Mouse (Mus musculus) spleen, postnatal 10 days (tissue): Measurements from ENCODE around the gene Scg3.
"Not testable (repeated sequence)": the region's sequence is repeated elsewhere in the genome, so short reads cannot be mapped to it uniquely, and the experiment has no call there.

Source experiments
- DNase-seq, 2 experiments: peaks; one replicate each; pipeline ENCODE4 v3.0.0; 2021 to 2022; ENCODE audit warnings: low spot score in 2 of 2

Gene Scg3

DNA sequence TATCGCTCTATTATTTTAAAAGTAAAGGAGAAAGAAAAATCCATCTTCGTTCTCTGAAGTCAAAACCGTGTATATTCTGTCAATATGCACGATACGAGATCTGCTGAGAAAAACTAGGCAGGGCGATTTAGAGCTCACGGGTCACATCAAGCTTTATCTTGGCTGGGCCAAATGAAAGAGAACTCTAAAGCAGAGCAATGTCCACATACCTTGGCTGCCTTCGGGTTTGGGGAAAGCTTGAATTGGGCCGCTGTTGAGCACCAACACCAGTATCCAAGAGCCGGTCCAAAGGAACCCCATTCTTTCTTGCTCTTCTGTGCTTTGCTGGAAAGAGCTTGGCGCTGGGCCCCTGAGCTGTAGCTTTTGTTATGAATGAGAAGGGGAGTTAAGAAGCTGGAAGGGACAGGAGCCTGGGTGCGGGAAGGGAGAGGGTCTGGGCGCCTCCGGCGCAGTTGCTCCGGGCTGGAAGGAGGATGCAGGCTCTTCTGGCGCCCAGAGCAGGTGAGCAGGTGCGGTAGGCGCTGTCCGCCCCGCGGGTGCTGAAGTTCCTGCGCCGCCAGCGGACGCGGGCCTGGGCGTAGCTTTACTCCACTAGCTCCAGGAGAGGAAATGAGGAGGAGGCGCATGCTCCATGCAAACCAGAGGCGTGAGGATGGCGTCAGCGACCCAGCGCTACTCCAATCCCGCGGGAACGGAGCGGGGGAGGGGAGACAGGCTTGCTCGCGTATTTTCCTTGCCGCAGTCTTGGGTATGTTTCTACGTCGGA is at the start of gene Scg3:
Gene Scg3, minus strand, starts transcription at position 631 of the 766 bp plus-strand sequence.
- peak; percentile 3 to 39 for DNase-seq

DNA sequence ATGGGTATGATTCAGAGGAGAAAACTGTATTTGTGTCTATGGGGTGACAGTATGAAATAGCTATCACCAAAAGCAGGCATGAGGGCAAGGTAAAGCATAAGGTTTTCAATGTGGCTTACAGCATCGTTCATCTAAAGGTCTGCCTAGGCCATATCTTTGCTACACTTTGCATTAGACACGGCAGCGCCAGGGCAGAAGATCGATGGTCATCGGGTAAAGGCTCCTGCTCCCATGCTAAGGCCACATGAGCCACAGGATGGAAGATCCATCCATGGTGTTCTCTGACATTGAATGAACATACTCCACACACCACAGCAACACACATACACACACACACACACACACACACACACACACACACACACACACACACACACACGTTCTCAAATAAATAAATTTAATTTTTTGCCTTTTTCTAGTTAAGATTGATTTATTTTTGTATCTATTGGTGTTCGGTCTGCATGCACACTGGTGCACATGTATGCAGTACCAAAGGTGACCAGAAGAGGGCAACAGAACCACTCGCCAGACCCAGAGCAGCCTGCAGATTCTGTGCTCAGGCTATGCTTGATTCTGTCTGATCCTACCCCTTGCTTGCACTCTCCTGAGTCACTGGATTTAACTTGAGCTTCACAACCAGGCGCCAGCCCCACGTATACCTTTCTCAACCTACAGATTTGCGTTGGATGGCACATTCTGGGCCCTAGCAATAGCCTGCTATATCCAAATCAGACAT is 36.3 kb upstream of the Scg3 start:
- DNase-seq: peak; percentile 28 to 58

DNA sequence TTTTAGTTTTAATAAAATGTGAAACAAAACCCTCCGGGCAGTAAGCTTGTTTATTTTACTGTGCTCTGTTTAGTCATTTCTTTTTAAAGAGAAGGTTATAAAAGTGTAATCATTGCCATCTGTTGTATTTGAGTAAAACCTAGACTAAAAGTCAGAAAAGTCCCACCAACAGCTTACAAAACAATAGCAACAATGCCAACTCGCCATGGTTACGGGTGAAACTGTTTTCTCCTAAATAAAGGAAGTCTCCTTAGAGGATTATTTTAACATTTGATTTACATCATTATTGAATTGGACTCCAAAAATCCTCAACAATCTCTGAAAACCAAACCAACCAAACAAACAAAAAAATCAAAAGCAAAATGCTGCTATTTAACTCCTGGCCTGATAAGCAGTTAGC is 35.6 kb upstream of the Scg3 start:
- no peak for DNase-seq

DNA sequence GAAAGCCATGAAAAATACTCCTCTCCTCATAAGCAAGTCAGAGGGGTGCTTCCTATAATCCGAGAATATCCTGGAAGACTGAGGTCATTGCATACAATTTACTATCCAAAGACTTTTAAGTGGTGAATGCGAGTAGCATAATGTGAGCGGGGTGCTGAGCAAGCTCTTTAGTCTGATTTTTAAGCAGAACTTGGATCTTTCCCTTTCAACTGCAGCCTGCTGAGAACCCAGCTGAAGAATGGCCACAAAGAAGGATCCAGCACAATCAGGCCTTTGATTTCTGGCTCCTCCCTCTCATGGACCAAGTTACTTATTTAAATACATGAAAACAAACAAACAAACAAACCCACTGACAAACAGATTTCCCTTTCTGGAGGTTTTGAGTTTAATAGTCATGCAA is 916 bp upstream of the Scg3 start:
- DNase-seq: no peak

DNA sequence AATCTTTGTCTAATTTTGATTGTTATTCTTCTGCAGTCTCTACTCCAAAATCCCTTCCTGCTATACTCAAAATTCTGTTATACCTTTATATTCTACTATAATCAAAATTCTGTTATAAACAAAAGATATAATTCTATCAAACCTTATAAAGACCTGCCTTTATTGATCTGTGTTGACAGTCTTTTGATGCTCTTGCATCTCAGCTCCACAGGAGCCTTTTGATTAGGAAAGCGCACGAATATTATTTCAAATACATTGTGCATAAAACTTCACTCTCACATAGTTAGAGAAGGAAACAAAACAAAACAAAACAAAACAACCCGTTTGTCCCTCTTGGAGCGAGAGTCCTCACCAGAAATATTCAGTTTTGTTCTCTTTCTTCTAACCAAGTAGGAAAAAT is 436 bp upstream of the Scg3 start:
- no peak for DNase-seq

DNA sequence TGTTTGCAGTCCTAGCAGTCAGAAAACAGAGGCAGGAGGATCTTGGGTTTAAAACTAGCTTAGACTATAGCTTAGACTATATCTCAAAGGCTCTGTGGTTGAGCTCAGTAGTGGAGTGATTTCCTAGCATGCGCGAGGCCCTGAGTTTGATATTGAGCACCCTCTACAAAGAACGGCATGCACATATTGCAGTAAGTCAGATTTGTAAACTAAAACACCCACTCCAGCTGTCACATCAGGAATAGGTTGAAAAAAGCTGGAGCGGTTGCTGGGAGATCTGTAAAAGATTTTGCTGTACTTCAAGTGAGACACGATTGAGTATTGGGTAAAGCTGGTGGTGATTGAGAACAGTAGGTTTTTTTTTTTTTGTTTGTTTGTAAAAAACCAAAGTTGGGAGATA is 3.2 kb downstream of the Scg3 start:
- DNase-seq: no peak

DNA sequence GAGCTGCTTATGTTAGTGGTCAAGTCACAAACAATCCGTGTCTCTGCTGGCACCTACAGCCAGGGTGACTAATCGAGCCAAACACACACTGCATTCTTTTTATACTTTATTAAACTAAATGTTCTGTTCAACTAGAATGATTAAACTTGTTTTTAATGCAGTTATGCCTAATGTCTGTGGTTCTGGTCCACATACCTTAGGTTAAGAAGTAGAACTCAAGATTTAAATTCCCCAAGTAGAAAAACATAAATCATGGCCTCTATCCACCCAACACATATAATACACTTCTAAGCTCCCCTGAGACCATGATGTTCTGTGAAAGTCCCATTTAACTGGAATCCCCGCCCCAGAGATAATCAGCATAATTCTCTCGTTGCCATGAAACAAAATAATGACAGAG is 4.2 kb downstream of the Scg3 start:
- DNase-seq: no peak

DNA sequence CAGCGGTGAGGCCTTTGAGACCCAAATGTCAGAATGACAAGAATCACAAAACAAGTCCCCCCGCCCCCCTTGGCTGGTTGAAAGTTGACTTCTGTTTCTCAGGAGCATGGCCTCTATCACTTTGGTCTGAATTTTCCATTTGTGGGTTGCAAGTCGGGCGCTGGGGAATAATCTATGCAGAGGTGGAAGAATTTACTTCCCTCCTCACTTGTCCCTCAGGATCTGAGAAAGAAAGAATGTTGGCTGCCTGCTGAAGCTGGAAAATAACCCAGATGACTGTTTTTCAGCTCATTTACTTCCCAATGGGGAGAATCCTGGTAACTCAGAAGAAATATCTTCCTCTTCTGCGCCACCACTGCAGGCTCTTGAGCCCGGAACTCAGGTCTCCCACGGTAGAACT is 5.5 kb downstream of the Scg3 start:
- DNase-seq: no peak

DNA sequence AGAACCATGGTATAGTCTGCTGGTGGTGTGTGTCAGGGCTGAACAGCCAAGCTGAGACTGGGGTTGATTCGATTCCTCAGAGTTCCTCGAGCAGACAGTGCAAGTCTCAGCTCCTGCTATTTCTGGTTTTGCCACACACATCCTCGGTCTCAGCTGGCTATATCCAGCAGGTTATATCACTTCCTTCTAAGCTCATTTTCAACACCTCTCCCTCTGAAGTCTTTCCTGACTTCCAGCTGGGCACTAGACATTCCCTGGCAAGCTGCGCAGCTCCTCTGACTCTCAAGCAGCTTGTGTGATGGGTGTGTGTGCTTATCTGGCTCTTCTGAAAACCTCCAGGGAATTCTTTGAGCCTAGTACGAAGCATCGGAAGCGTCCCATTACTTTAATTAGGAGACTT is 7.6 kb downstream of the Scg3 start:
- DNase-seq: no peak

DNA sequence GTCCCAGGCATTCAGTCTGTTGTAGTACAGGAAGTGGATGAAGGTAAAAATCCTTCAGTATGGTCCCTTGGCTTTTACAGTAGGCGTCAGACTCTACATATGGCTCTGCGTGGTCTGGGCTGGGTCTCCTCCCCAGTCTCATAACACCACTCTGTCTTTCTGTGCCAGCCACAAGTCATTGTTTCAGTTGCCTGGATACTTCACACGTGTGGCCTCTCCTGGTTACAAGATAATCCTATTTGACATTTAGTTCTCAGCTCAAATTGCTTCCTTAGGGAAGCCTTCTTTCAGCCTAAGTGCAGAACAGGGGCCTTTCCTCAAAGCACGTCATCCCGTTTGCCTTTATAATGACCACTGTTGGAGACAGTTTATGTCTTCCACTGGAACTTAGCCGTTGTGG is 11.1 kb downstream of the Scg3 start:
- DNase-seq: no peak

DNA sequence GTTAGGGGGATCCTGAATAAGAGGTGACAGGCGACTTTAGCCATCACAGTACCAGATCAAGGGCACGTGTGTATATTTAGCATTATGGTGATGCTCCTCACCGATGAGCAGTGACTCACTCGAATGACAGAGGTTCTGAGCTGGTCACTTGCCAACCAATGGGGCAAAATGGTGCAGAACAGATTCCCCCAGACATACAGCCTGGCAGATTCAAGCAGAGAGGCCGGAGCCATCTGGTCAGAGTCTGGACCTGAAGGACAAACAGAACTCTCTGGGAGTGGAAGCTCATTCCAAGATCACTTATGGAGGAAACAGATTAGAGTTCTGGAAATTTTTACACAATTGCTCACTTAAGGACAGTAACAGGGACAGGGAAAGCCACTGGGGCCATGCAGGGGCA is 17.2 kb downstream of the Scg3 start:
- DNase-seq: no peak

DNA sequence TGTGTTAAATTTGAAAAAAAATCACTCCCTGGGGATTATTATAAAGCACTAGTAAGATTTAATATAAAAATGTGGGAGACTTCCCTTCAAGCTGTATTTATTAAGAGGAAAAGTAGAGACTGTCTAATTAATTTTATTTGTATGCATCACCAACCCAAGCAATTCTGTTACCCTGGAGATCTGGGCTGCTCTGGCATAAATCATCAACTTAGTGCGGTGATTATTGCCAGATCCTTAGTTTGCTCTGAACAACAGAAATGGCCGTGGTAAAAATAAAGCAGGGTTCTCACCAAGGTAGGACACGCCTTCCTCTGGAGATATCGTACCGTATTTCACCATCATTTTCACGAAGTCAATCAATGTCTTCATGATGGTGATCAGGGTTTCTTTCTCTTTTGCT is 18.5 kb downstream of the Scg3 start:
- no peak for DNase-seq

DNA sequence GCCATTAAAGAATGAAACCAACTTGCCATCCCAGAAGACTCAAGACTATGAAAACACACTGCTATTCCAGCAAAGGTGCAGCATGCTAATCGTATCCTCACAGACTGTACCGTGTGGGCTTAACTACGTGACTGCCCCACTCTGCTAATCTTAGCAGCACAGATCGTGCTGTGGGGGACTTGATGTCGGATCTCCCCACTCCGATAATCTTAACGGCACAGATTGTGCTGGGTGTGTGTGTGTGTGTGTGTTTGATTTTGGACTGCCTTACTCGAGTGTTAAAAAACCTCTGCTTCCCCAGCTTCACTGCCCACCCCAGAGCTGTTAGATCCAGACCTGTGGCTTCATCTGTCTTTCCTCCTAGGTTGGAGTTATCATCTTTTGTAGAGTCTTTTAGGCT is 22.9 kb downstream of the Scg3 start:
- no peak for DNase-seq

DNA sequence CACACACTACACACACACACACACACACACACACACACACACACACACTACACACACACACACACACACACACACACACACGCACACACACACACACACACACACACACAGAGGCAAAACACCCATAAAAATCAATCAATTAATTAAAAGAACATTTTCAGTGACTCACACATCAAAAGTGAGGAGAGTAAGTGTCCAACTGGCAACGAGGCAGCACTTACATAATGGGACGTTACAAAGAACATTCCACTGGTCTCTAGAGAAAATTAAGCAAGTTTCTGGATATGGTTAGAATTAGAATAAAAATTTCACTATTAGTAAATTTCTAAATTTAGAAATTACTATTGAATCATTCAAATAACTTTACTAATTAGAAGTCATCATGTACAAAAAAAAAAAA is 27.4 kb downstream of the Scg3 start:
- DNase-seq: not testable (repeated sequence)

DNA sequence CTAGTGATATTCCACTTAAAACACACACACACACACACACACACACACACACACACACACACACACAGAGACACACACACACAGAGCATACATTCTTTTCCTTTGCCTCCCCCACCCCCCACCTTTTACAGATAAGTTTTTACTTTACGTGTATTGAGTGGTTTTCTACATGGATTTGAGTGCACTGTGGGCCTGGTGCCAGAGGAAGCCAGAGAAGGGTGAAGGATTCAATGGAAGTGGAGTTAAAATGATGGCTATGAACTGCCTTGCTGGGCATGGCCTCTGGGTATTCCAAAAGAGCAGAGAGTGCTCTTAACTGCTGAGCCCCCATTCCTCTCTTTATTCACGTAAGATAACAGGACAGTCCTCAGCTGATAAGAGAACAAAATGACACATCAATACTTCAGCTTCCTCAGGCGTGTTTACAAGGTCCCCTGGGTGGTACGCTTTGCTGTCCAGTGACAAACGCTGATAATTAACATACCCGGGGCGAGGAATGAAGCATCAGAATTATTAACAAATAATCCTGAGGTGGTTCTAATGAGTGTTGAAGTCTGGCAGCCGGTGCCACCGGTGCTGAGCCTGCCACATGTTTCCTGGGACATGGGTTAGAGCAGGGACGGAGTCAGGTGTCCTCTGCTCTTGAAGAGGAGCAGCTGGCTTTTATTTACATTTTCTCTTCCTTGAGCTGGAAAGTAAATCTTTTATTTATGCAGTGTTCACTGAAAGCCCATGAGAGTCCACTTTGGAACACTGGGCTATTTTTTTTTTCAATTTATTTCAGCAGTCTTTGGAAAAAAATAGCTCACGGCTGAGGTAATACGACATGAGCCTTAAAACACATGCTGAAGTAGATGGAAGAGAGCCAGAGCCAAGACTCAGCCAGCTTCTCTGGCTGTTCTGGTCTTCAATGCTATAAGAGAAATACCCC is 29.6 kb downstream of the Scg3 start:
- no peak for DNase-seq

DNA sequence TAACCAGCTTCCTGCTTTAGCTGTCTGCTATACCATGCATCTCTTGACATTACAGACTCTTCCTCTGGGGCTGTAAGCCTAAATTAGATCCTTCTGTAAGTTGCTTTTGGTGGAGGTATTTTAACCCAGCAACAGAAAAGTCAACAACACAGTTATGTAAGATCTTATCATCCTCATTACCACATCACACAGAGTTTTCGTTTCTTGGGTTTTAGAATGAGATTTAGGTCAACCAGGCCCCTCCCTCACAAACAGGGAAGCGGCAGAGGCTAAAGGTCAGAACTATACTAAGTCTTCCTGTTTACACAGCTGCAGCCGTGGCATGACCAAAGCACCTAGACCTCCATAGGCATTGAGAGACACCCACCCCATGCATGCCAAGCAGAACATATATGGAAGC is 38.5 kb downstream of the Scg3 start:
- no peak for DNase-seq

DNA sequence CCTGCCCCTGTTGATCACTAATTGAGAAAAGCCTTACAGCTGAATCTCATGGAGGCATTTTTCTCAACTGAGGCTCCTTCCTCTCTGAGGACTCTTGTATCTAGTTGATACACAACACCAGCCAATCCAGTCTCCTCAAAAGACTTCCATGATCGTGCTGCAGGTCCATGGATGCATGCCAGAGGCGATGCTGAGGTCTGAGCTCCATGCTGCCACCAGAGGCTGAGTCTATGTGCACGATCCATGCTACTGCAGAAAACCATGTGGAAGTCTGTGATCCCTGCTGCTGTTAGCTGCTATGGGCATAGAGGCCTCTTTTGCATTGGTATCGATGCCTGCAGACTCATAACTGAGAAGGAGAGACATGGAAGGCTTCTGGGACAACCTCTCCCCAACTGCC is 49.6 kb downstream of the Scg3 start:
- DNase-seq: no peak

DNA sequence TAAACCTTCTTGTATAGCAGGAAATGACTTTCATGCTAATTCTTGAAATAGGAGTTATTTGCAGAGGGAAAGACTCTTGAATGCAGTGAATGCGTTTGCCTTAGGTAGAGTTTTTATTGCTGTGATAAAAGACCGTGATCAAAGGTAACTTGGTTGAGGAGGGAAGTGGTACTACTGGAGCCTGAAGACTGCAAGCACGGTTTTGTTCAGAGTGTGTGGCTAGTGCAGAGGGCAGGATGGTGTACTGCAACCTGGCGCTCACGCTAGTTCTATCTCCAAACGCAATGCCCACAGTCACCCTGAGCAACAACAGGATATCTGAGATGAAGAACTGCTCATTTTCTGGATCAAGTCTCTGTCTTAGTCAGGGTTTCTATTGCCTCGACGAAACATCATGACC is 50.3 kb downstream of the Scg3 start:
- no peak for DNase-seq

DNA sequence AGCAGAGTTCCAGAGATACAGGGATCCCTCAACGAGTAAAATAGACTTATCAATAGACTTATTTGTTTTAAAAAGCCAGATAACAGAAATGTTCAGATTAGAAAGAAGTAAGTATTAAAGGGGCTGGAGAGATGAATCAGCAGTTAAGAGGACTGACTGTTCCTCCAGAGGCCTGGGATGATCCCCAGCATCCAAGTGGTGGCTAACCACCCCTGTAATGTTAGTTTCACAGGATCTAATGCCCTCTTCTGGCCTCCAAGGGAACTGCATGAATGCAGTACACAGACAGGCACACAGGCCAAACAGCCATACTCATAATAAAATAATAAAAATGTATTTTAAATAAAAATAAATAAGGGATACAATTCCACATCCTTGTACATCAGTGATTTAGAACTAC is 51.0 kb downstream of the Scg3 start:
- peak in 1 of 2 experiments; percentile 26 for DNase-seq

DNA sequence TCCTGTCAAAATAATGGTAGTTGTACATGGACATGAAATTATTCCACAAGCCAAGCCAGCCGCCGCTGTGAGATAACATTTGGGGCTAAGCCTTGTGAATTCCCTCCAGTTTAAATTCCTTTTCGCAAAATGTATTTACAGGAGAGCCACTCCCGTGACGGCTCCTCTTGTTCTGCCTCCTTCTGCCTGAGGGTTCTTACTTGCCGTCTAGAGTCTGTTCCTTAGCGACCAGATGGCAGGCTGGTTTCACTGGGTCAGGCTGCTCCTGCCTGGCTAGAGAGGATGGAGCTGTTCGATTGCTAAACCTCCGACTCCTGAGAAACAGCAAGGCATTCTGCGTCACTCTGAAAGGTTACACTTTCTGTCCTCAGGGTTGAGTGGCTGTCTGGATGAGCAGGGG is 51.7 kb downstream of the Scg3 start:
- no peak for DNase-seq

DNA sequence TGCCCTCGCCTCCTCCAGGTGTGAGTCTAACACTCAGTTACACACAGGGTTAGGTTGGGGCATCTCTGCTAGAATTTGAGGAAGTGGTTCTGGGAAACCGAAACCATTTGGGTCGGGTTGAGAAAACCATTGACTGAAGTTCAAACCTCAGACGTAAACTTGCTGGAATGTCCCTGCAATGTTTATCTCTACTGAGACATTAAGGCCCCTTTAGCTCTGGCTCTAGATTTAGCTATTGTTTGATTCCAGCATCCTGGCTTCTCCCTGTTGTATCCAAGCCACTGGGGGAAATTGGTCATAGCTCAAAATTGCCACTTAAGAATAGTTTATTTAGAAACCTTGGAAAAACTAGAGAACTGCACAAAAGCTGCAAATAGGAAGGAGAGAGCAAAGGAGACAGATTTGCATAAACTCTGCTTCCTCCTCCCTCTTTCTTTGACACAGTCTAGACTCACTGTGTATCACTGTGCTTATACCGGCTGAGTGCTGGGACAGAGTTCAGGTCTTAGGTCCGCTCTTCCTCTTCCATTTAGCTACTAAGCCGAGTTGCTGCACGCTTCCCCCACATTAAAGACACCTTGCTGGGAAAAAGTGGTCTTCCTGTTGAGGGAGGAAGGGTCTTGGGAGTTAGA is 52.9 kb downstream of the Scg3 start:
- DNase-seq: no peak

DNA sequence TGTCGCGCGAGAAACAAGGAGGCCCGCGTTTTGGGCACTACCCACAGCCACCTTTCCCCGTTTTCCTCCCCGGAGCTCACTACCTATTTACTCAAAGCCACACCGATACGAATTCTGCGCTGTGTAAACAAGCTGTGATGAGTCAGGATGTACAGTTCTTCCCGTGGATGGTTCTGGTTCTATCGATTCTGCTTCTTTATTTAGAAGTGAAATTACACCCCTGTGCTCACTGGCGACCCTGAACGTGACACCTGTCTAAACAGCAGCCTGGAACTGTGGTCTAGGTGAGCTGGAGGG is 57.6 kb downstream of the Scg3 start:
- DNase-seq: no peak
